Mouse (Mus musculus): ENCODE measurements around the gene Rpl12.

DNA sequence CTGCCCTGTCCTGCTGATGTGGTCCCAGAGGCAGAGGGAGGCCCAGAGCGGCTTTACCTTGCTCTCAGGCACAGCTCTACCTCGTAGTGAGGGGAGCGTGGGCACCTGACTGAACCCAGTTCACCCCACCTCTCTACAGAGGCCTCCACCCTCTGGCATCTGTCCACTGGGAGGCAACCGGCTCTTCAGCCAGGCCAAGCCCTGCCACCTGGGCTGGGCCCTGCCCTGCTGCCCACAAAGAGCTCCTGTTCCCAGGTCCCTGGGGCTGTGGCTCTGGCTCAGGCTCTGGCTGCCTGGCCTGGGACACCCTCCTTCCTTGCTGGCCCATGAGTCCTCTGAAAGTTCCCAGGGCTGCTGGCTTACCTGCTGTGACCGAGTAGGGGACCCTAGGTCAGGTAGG is 47.0 kb upstream of the Rpl12 start:
- peak; percentile 34; the same call in 1 of the 2 replicates for TF ChIP-seq CTCF (IDR thresholded peaks at IDR 0.05)
- TF ChIP-seq EP300 (IDR thresholded peaks at IDR 0.05), result no peak

All from lung, postnatal 0 days (tissue).